Mouse (Mus musculus): ENCODE results near the gene Spcs1. TPM values are rescaled to one million over a fixed set of nuclear protein-coding genes. Genes with fewer than 3 reads are reported as not detected.
A peak's percentile ranks its signal among the peaks of the same experiment; 100 is the strongest.

Spcs1 gene
- polyA plus RNA-seq, 1 experiment, result 226 TPM

DNA sequence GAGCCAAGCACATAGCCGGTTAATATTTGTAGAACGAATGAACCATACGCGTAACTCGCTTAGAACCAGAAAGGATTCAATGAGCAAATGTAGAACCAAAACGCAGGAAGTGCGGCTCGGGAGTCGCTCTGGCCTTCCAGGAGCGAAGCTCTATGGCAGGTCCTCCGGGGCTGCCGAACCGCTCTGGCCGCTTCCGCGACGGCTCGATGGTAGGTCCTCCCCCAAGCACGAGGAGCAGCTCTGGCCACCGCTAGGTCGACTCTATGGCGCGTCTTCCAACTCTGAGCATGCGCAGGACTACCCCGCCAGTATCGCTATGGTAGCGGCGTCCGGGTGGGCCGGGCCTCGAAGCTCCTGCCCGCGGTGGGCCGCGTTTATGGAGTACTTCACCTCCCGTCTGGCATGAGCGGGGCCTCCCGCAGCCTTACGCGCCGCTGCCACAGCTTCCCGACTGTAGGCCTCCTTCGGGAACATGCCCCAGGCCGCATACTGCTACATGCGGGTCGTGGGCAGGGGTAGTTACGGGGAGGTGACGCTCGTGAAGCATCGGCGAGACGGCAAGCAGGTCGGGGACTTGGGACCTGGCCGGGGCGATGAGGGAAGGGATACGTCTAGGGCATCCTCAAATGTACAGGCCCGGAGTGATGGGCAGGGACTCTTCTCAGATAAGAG, 50.2 kb downstream of the Spcs1 start, which contains the start of gene Nek4:
Gene Nek4, plus strand, starts transcription at position 224 of the 672 bp plus-strand sequence.
- peak; percentile 95 to 98 for DNase-seq (ENCODE audit: extremely low spot score in 1 of 2, low spot score in 1 of 2)

DNA sequence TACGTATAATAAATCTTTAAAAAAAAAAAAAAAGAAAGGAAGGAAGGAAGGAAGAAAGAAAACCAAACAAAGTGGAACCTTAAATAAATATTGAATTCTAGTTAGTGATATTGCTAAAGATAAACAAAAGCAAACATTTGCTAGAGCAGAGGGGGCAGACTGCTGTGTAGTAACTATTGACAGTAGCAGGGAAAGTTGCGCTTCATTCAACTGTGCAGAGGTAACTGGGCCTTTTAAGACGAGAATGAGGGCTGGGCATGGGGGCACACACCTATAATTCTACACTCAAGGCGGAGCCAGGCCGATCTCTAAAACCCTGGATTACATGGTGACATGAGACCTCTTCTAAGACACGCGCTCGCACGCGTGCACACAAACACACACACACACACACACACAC, 51.5 kb downstream of the Spcs1 start:
- no peak for DNase-seq (ENCODE audit: extremely low spot score in 1 of 2, low spot score in 1 of 2)

Other genes with a start within 250 kb of the Spcs1 start
- gene Tmem110, start 176.1 kb downstream of the Spcs1 start, polyA plus RNA-seq (2012; rRNA removed), result 32.6 and 33.3 TPM in 2 replicates
- gene Mustn1, start 122.5 kb downstream of the Spcs1 start, polyA plus RNA-seq (2012; rRNA removed), result 2.3 and 3.3 TPM in 2 replicates
- gene Itih4, start 115.2 kb downstream of the Spcs1 start, polyA plus RNA-seq (2012; rRNA removed), result 0.08 and 0.13 TPM in 2 replicates
- gene Itih3, start 77.9 kb downstream of the Spcs1 start, polyA plus RNA-seq (2012; rRNA removed), result 26.1 and 28.7 TPM in 2 replicates
- gene Itih1, start 58.4 kb downstream of the Spcs1 start, polyA plus RNA-seq (2012; rRNA removed), result not detected in 2 replicates
- gene Nek4, start 50.3 kb downstream of the Spcs1 start, polyA plus RNA-seq (2012; rRNA removed), result 13.4 and 14.3 TPM in 2 replicates
- gene Glt8d1, start 272 bp downstream of the Spcs1 start, polyA plus RNA-seq (2012; rRNA removed), result 118 and 124 TPM in 2 replicates
- gene Pbrm1, start 17.5 kb upstream of the Spcs1 start, polyA plus RNA-seq (2012; rRNA removed), result 18.5 and 20.4 TPM in 2 replicates
- gene Gnl3, start 17.5 kb upstream of the Spcs1 start, polyA plus RNA-seq (2012; rRNA removed), result 61.6 and 64.0 TPM in 2 replicates
- 25.7 and 29.9 TPM in 2 replicates for gene Smim4, start 127.3 kb upstream of the Spcs1 start, polyA plus RNA-seq (2012; rRNA removed)
- 20.2 and 21.4 TPM in 2 replicates for gene Nt5dc2, start 129.4 kb upstream of the Spcs1 start, polyA plus RNA-seq (2012; rRNA removed)
- gene Stab1, start 167.0 kb upstream of the Spcs1 start, polyA plus RNA-seq (2012; rRNA removed), result 15.5 and 19.1 TPM in 2 replicates
- 51.3 and 55.5 TPM in 2 replicates for gene Tnnc1, start 206.6 kb upstream of the Spcs1 start, polyA plus RNA-seq (2012; rRNA removed)
- gene Nisch, start 215.3 kb upstream of the Spcs1 start, polyA plus RNA-seq (2012; rRNA removed), result 343 and 370 TPM in 2 replicates
- gene Sema3g, start 216.2 kb upstream of the Spcs1 start, polyA plus RNA-seq (2012; rRNA removed), result 3.5 and 3.9 TPM in 2 replicates
- gene Phf7, start 249.6 kb upstream of the Spcs1 start, polyA plus RNA-seq (2012; rRNA removed), result 4.5 and 5.9 TPM in 2 replicates
- gene Bap1, start 249.8 kb upstream of the Spcs1 start, polyA plus RNA-seq (2012; rRNA removed), result 131 and 145 TPM in 2 replicates